Mouse (Mus musculus) layer of hippocampus, adult 18-20 months (tissue): ENCODE data around the gene Nudt6. TPM values are rescaled to one million over a fixed set of nuclear protein-coding genes. Genes with fewer than 3 reads are reported as not detected.
A peak's percentile ranks its signal among the peaks of the same experiment; 100 is the strongest.

ENCODE experiments used
- DNase-seq, 2 experiments: peaks; one replicate each; pipeline ENCODE4 v3.0.0; 2022; ENCODE audit warnings: low spot score in 2 of 2
- total RNA-seq, 2 experiments: library from RNA; stranded (reverse); gene quantifications; 2 replicates each; pipeline ENCODE4 v1.2.3; 2021

Gene Nudt6
- total RNA-seq, 2 experiments from 2014 or later = 4.7 to 7.1 TPM

GRCm38 (mm10) chr3:37383096-37383765, 36.8 kb downstream of the Nudt6 start:
- no peak for DNase-seq

DNA sequence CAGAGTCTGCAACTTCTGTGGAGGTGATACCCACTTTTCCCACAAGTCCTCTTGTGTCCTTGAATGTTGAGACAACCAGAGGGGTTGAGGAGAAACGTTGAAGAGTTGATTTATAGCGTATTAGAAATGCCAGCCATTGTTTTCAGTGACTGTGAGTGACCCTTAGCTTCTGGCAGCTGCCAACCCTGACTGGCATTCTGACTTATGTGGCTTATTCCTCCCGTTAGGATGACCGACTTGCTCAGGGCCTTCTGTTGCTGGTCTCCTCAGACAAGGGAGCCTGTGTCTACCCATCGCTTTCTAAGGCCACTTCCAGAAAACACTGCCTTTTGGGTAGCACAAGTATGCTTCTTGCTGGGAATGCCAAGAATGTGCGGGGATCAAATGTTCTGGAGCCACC, 38.6 kb downstream of the Nudt6 start:
- DNase-seq = no peak

DNA sequence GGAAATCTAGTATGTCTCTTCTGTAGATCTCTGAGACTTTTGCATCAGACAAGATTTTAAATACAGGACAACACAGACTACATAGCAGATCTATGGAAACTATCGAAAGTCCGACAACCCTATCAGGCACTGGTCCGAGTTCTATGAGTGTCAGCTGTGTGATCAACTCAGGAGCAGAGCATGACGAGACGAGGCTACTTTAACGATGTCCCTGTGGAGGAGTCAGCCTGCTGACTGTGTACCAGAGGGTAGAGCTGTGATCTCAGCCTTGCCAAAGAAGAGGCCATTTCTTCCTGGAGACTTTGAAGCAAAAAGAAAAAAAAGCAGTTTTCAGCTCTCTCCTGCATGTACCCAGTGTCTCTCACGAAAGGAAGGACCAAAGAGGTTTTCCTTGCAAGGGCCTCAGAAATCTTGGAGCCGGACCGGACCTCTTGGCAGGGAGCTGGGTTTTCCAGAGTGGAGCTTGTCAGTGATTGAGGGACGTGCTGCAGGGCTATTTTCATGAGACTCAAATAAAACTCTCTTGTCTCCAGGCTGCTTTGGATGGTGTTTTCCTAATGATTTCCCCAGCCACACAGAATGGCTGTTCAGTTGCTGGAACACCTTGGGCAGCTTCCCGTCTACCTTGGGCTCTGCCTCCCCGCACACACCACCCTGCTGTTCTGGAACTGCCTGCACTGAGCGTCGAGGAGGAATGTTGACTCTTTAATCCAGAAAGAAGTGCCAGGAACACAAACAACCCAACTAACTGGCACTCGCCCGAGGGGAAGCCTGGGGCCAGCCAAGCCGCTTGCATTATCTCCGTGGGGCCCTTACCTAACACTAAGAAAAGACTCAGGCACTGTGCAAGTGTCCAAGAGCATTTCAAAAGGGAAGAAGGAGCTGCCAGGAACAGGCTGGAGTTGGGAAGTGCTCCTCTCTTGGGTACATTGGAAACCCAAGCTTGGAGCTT, 39.8 kb downstream of the Nudt6 start:
- DNase-seq = peak in 1 of 2 experiments; percentile 27

DNA sequence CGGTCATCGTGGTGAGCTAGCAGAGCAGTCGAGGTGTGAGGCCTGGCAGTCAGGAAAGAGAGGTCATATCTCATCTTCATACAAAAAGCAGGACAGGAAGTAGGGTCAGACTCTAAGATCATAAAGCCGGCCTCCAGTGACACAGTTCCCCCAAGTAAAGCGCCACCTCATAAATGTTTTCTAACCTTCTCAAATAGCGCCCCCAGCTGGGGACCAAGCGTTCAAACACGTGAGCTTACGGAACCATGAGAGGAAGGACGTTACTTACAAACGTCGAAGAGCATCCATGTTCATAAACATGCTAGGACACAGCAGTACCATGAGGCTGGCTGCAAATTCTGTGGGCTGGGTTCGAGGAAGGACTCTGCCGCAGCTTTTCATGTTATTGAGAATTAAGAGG, 40.8 kb downstream of the Nudt6 start:
- no peak for DNase-seq

DNA sequence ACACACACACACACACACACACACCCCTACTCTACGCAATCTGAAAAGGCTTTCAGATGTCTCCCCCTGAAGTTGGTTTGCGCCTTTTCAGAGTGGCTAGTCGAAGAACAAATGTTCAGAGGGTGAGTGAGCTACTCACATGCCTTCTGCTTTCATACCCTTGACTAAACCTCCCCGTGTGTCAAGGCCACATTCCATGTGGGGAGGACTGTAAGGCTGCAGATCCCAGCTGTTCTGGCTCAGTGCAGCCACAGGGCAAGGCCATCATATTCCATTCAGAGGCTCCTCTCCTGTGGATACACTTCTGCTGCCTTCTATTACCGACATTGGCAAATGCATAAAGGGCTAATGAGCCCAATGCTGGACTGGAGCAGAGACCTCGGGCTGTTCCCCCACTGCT, 41.6 kb downstream of the Nudt6 start:
- DNase-seq = no peak

- DNase-seq = no peak
Measured at GRCm38 (mm10) chr3:37377926-37378325, 42.1 kb downstream of the Nudt6 start.

- no peak for DNase-seq
Measured at GRCm38 (mm10) chr3:37373712-37374111, 46.3 kb downstream of the Nudt6 start.

DNA sequence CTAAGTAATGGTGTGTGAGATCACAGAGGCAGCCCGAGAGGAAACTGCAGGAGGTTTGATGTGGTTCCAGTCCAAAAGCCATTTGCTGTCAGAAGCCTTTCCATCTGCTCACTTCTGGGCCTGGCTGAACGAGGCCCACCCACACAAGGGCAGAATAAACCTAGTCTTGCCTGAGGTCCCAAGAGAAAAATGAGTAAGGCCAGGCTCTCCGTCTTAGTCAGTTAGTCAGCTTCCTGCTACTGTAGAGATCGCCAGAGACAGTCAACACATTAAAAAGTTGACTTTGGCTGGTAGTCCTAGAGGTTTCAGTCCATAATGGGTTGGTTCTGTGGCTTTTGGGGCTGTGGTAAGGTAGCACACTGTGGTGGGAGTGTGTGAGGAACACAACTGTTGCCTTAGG, 49.6 kb downstream of the Nudt6 start:
- DNase-seq = no peak

GRCm38 (mm10) chr3:37366381-37367053, 53.5 kb downstream of the Nudt6 start:
- no peak for DNase-seq

- DNase-seq = no peak
Measured at GRCm38 (mm10) chr3:37365976-37366375, 54.0 kb downstream of the Nudt6 start.

- no peak for DNase-seq
Measured at GRCm38 (mm10) chr3:37365144-37365543, 54.9 kb downstream of the Nudt6 start.

DNA sequence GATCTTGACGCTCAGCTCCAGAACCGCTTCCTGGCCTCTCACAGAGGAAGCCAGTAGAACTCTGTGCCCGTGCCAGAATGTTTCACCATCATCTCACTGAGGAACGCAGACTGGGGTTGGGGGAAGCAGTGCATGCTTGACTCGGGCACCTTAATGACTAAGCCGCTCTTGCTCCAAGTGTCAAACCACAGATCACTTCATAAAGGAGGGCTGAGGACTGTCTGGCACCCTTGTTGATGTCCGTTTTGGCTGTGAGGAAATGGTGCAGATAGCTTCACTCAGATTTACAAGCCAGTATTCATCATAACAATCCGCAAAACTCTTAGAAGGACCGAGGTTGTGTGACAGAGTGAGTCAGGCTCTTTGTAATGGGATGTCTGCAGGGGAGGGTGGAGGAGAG, 59.3 kb downstream of the Nudt6 start:
- no peak for DNase-seq

Other genes starting within 250 kb of the Nudt6 start
- under 1 TPM in 1 of 2 experiments, not detected in 1; 0.23 TPM for gene Il21, start 187.6 kb downstream of the Nudt6 start, total RNA-seq
- gene Bbs12, start 107.7 kb downstream of the Nudt6 start, total RNA-seq = 1 to 10 TPM; 5.2 to 6.3 TPM
- gene Cetn4, start 107.5 kb downstream of the Nudt6 start, total RNA-seq = 10 to 100 TPM in 1 of 2 experiments, 1 to 10 TPM in 1; 9.0 to 13.3 TPM
- 10 to 100 TPM in 1 of 2 experiments, 1 to 10 TPM in 1; 8.4 to 11.4 TPM for gene Fgf2, start 71.9 kb downstream of the Nudt6 start, total RNA-seq
- 10 to 100 TPM; 26.8 to 31.0 TPM for gene Spata5, start 315 bp downstream of the Nudt6 start, total RNA-seq
- 10 to 100 TPM in 1 of 2 experiments, 1 to 10 TPM in 1; 9.7 to 10.8 TPM for gene Spry1, start 219.7 kb upstream of the Nudt6 start, total RNA-seq